Mouse (Mus musculus): Measurements from ENCODE around the gene Zfhx2.

DNA sequence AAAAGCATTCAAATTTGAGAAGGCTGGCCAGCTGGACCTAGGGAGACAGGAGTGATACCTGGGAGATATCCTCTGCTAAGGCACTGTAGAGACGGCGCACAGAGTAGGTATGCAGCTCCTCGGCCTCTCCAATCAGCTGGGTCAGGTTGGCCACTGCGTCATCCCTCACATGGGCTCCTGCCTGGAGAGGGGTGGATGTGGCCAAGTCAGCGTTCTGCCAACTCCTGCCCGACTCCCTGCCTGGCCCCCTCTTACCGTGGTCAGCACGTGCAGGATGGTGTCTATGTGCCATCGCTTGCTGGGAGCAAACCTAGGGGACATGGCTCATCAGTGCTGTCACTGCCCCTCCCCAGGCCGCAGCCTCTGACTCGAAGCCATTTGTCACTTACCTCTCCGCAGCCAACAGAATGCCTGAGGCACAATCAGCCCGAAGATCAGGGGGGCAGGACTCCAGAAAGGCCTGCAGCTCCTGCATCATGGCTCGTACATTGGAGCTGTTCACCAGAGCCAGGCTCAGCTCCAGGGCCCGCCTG, 10.2 kb upstream of the Zfhx2 start:
- TF ChIP-seq MYC (IDR thresholded peaks at IDR 0.05; ENCODE audit: low read depth, low read length) (no peak), ZC3H11A (IDR thresholded peaks at IDR 0.05; ENCODE audit: low read depth, low read length) (no peak), MAZ (IDR thresholded peaks at IDR 0.05; ENCODE audit: low read depth, low read length) (no peak), CTCF (IDR thresholded peaks at IDR 0.05 in 2 of 3, conservative IDR thresholded peaks at IDR 0.05 in 1 of 3; ENCODE audit: control insufficient read depth in 1 of 3, insufficient read depth in 1 of 3, low read depth in 2 of 3, low read length in 3 of 3, poor library complexity in 1 of 3, severe bottlenecking in 1 of 3) (no peak), POLR2A (IDR thresholded peaks at IDR 0.05; ENCODE audit: control insufficient read depth in 1 of 2, insufficient read depth in 1 of 2, low read depth in 1 of 2, low read length in 2 of 2, poor library complexity in 1 of 2) (no peak), EP300 (IDR thresholded peaks at IDR 0.05; ENCODE audit: low read depth in 1 of 2, low read length in 2 of 2) (no peak), CHD2 (IDR thresholded peaks at IDR 0.05; ENCODE audit: low read length) (no peak)

Measured in MEL (cell line).